Mouse (Mus musculus) liver, embryonic 16.5 days (tissue): Measurements from ENCODE around the gene Fbxl3. TPM values are rescaled to one million over a fixed set of nuclear protein-coding genes. Genes with fewer than 3 reads are reported as not detected.
A peak's percentile ranks its signal among the peaks of the same experiment; 100 is the strongest.

Experiments
- ATAC-seq: fragments of 200-750 bp; cut with Nextera tagmentation; 2 replicates; pipeline ENCODE4 v1.8.0; 2017; ENCODE audit warnings: low read depth, mild to moderate bottlenecking, moderate number of reproducible peaks, moderate library complexity
- H3K27ac ChIP-seq: fragments of 300-500 bp; sonication (generic); 2 replicates; pipeline ENCODE4 v1.5.1; 2014; ENCODE audit warnings: mild to moderate bottlenecking, low read length
- H3K27me3 ChIP-seq: fragments of 300-500 bp; sonication (generic); 2 replicates; pipeline ENCODE4 v1.6.1; 2014; ENCODE audit warnings: low read depth, low read length, mixed read lengths; ENCODE audit not compliant: control insufficient read depth, insufficient read depth
- H3K36me3 ChIP-seq: fragments of 300-500 bp; sonication (generic); 2 replicates; pipeline ENCODE4 v1.6.1; 2014; ENCODE audit warnings: mild to moderate bottlenecking; ENCODE audit not compliant: control insufficient read depth, insufficient read depth
- H3K4me1 ChIP-seq: fragments of 300-500 bp; sonication (generic); 2 replicates; pipeline ENCODE4 v1.6.1; 2014; ENCODE audit warnings: low read depth, low read length, mixed read lengths; ENCODE audit not compliant: control insufficient read depth
- H3K4me2 ChIP-seq: fragments of 300-500 bp; sonication (generic); 2 replicates; pipeline ENCODE4 v1.6.1; 2014; ENCODE audit warnings: low read depth, low read length, mixed read lengths
- H3K4me3 ChIP-seq: fragments of 300-500 bp; sonication (generic); 2 replicates; pipeline ENCODE4 v1.5.1; 2014; ENCODE audit warnings: low read depth, mild to moderate bottlenecking, low read length
- H3K9ac ChIP-seq: fragments of 300-500 bp; sonication (generic); 2 replicates; pipeline ENCODE4 v1.6.1; 2014; ENCODE audit warnings: low read depth, low read length
- H3K9me3 ChIP-seq: fragments of 300-500 bp; sonication (generic); replicated peaks from 2 replicates; pipeline ENCODE4 v1.6.1; 2016; ENCODE audit warnings: low read length; ENCODE audit not compliant: control insufficient read depth
- WGBS: fragments of 180-500 bp; shearing (Covaris S2); extraction: QIAGEN DNeasy Blood & Tissue Kit; methylation state at CpG from one replicate; pipeline ENCODE4 v1.1.7; 2014; ENCODE audit not compliant: insufficient replicate concordance; 5-methylcytosine and 5-hydroxymethylcytosine counted together
- polyA plus RNA-seq: library from polyadenylated mRNA; unstranded; fragments of >200 nt; fragmentation: Nextera tagmentation; extraction: Ambion mirVana; gene quantifications from 2 replicates; pipeline ENCODE4 v1.2.1, GENCODE M21; 2015

Fbxl3 gene
- polyA plus RNA-seq, 1 experiment from 2014 or later: 14.6 TPM

- Histone ChIP-seq H3K4me2 (no peak overlapping the region), H3K27ac (no peak overlapping the region), H3K27me3 (no peaks in the 10 kb centered on the region), H3K4me1 (peaks cover 8% of the 10 kb centered on the region), H3K9ac (no peak overlapping the region), H3K36me3 (no peaks in the 10 kb centered on the region), H3K4me3 (no peak overlapping the region), H3K9me3 (no peaks in the 10 kb centered on the region)
- ATAC-seq: no peak
- 63% methylated on average over 6 of the region's 6 CpGs for WGBS
Measured at GRCm38 (mm10) chr14:103102246-103102645, 2.9 kb upstream of the Fbxl3 start.

- Histone ChIP-seq H3K9me3 (no peaks in the 10 kb centered on the region), H3K27ac (no peak overlapping the region), H3K4me3 (no peak overlapping the region), H3K4me2 (no peak overlapping the region), H3K27me3 (no peaks in the 10 kb centered on the region), H3K36me3 (no peaks in the 10 kb centered on the region), H3K4me1 (peaks cover 17% of the 10 kb centered on the region), H3K9ac (no peak overlapping the region)
- WGBS: 67% methylated on average over 3 of the region's 3 CpGs
- no peak for ATAC-seq
Measured at GRCm38 (mm10) chr14:103101171-103101570, 1.8 kb upstream of the Fbxl3 start.

- 80% methylated on average over 13 of the region's 13 CpGs for WGBS
- Histone ChIP-seq H3K4me2 (peak overlapping the region; percentile 70), H3K36me3 (peaks cover 3% of the 10 kb centered on the region), H3K4me3 (peak overlapping the region; percentile 96), H3K27me3 (no peaks in the 10 kb centered on the region), H3K9me3 (no peaks in the 10 kb centered on the region), H3K27ac (no peak overlapping the region; the same call in 1 of the 2 replicates), H3K4me1 (peaks cover 20% of the 10 kb centered on the region), H3K9ac (peak overlapping the region; percentile 99; the same call in 1 of the 2 replicates)
- ATAC-seq: no peak
Measured at GRCm38 (mm10) chr14:103100296-103100695, 930 bp upstream of the Fbxl3 start.

- Histone ChIP-seq H3K9ac (peak overlapping the region; percentile 99), H3K27ac (peak overlapping the region; percentile 100), H3K4me3 (peak overlapping the region; percentile 96), H3K4me1 (peaks cover 20% of the 10 kb centered on the region), H3K4me2 (peak overlapping the region; percentile 70), H3K36me3 (peaks cover 7% of the 10 kb centered on the region), H3K27me3 (no peaks in the 10 kb centered on the region), H3K9me3 (no peaks in the 10 kb centered on the region)
- peak; percentile 80 for ATAC-seq
- WGBS: 0% methylated on average over 65 of the region's 86 CpGs
Measured at GRCm38 (mm10) chr14:103098587-103099235, 655 bp downstream of the Fbxl3 start.

- WGBS: 1% methylated on average over 2 of the region's 2 CpGs
- no peaks in the 10 kb centered on the region for H3K27me3 ChIP-seq
- peaks cover 7% of the 10 kb centered on the region for H3K36me3 ChIP-seq
- ATAC-seq: no peak
- H3K4me3 ChIP-seq: peak overlapping the region; percentile 96
- H3K4me1 ChIP-seq: peaks cover 20% of the 10 kb centered on the region
- H3K9ac ChIP-seq: peak overlapping the region; percentile 99
- H3K4me2 ChIP-seq: peak overlapping the region; percentile 70
- H3K27ac ChIP-seq: peak overlapping the region; percentile 100
- no peaks in the 10 kb centered on the region for H3K9me3 ChIP-seq
Measured at GRCm38 (mm10) chr14:103098213-103098586, 1.2 kb downstream of the Fbxl3 start.

GRCm38 (mm10) chr14:103096621-103097020, 2.7 kb downstream of the Fbxl3 start:
- Histone ChIP-seq H3K4me1 (peaks cover 20% of the 10 kb centered on the region), H3K4me3 (no peak overlapping the region), H3K9ac (no peak overlapping the region), H3K9me3 (no peaks in the 10 kb centered on the region), H3K27me3 (no peaks in the 10 kb centered on the region), H3K4me2 (no peak overlapping the region), H3K36me3 (peaks cover 13% of the 10 kb centered on the region), H3K27ac (no peak overlapping the region)
- ATAC-seq: no peak
- WGBS: 72% methylated on average over 6 of the region's 6 CpGs

GRCm38 (mm10) chr14:103095826-103096225, 3.5 kb downstream of the Fbxl3 start:
- no peaks in the 10 kb centered on the region for H3K27me3 ChIP-seq
- H3K27ac ChIP-seq: no peak overlapping the region
- peaks cover 20% of the 10 kb centered on the region for H3K4me1 ChIP-seq
- no peak for ATAC-seq
- no peak overlapping the region for H3K4me3 ChIP-seq
- no peaks in the 10 kb centered on the region for H3K9me3 ChIP-seq
- 81% methylated on average over 8 of the region's 8 CpGs for WGBS
- no peak overlapping the region for H3K4me2 ChIP-seq
- peaks cover 19% of the 10 kb centered on the region for H3K36me3 ChIP-seq
- no peak overlapping the region for H3K9ac ChIP-seq

- no peak overlapping the region for H3K4me2 ChIP-seq
- no peak overlapping the region for H3K27ac ChIP-seq
- peaks cover 16% of the 10 kb centered on the region for H3K4me1 ChIP-seq
- no peaks in the 10 kb centered on the region for H3K9me3 ChIP-seq
- WGBS: 89% methylated on average over 8 of the region's 8 CpGs
- H3K9ac ChIP-seq: no peak overlapping the region
- peaks cover 22% of the 10 kb centered on the region for H3K36me3 ChIP-seq
- no peak for ATAC-seq
- H3K27me3 ChIP-seq: no peaks in the 10 kb centered on the region
- no peak overlapping the region for H3K4me3 ChIP-seq
Measured at GRCm38 (mm10) chr14:103095036-103095435, 4.3 kb downstream of the Fbxl3 start.

GRCm38 (mm10) chr14:103093670-103094069, 5.7 kb downstream of the Fbxl3 start:
- no peak overlapping the region for H3K9ac ChIP-seq
- WGBS: 28% methylated on average over 4 of the region's 4 CpGs
- no peak overlapping the region for H3K4me3 ChIP-seq
- no peaks in the 10 kb centered on the region for H3K27me3 ChIP-seq
- H3K36me3 ChIP-seq: peaks cover 27% of the 10 kb centered on the region
- no peak for ATAC-seq
- H3K4me1 ChIP-seq: peaks cover 16% of the 10 kb centered on the region
- H3K27ac ChIP-seq: no peak overlapping the region
- H3K9me3 ChIP-seq: no peaks in the 10 kb centered on the region
- H3K4me2 ChIP-seq: no peak overlapping the region
